Mouse (Mus musculus) adrenal gland, postnatal 10 days (tissue): ENCODE measurements around the gene Ptprcap. TPM values are rescaled to one million over a fixed set of nuclear protein-coding genes. Genes with fewer than 3 reads are reported as not detected.

Experiments
- DNase-seq: peaks from one replicate; pipeline ENCODE4 v3.0.0; 2021; ENCODE audit warnings: mixed read lengths
- total RNA-seq, 2 experiments: library from RNA; stranded (reverse); gene quantifications; 2 replicates each; pipeline ENCODE4 v1.2.3; 2021

Gene Ptprcap
- total RNA-seq, 2 experiments from 2014 or later: 11.5 to 14.0 TPM

DNA sequence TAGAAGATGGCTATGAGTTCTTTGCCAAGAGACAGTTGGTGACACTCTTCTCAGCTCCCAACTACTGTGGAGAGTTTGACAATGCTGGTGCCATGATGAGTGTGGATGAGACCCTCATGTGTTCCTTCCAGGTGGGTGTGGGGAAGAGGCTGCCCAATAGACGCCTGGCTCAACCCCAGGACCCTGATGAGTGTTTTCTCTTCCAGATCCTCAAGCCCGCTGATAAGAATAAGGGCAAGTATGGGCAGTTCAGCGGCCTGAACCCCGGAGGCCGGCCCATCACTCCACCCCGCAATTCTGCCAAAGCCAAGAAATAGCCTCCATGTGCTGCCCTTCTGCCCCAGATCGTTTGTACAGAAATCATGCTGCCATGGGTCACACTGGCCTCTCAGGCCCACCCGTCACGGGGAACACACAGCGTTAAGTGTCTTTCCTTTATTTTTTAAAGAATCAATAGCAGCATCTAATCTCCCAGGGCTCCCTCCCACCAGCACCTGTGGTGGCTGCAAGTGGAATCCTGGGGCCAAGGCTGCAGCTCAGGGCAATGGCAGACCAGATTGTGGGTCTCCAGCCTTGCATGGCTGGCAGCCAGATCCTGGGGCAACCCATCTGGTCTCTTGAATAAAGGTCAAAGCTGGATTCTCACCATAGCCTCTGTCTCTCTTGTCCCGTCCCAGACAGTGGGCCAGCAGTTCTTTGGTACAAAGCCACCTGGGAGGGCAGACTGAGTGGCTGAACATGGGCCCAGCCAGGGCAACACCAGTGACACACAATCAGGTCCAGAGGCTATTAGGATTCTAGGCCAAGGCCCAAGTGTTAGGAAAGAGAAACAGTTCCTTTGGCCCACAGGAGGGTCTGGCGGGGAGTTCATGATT lies 41.6 kb downstream of the Ptprcap start:
- DNase-seq: peak; percentile 61

DNA sequence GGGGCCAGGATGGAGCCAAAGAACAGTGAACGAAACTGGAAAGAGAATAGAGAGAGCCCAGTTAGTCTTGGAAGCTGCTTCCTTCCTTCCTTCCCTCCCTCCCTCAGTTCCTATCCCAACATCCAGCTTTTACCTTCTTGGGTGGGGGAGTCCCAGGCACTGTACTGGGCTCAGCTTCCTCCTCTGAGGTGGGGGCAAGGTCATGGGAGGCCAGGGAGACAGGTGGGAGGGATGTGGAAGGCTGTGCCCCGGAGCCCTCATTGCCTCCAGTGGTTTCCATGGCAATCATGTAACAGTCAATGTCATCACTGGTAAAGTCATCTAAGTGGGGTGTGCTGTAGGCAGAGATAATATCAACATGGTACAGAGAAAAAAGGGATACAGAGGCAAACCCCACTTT lies 42.6 kb downstream of the Ptprcap start:
- no peak for DNase-seq

DNA sequence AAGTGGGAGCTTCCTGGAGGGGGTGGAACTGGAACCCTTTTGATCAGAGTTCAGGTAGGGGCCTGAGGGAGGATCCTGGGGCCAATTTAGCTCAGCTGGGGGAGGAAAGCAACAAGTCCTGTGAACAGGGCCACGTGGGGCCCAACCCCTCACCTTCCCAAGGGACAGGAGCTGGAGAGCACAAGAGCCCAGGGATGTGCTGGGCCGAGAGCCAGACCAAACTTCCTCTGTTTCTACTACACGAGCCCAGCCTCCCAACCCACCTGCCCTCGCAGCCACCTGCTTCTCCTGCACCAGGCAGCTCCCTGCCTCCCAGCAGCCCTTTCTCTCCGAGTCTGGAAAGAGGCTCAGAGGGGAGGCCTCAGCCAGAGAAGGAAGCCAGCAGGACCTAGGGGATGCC lies 43.1 kb downstream of the Ptprcap start:
- peak; percentile 74 for DNase-seq

DNA sequence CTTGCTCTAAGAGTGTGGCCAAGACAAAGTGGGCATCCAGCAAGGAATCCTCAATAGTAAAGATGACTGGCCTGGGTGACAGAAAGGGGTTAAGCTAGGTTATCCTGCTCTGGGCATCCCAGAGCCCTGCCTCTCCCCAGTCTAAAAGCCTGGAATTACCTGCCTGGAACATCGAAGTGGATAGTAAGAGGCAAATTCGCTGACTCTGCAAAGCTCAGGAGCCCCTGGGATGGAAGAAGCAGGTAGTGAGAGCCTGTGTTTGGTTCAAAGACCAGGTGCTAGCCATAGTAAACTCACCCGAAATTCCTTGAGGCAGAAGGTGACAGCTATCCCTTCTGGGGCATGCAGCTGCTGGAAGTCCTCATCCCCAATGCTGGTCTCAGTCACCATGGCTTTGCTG lies 43.8 kb downstream of the Ptprcap start:
- DNase-seq: no peak

DNA sequence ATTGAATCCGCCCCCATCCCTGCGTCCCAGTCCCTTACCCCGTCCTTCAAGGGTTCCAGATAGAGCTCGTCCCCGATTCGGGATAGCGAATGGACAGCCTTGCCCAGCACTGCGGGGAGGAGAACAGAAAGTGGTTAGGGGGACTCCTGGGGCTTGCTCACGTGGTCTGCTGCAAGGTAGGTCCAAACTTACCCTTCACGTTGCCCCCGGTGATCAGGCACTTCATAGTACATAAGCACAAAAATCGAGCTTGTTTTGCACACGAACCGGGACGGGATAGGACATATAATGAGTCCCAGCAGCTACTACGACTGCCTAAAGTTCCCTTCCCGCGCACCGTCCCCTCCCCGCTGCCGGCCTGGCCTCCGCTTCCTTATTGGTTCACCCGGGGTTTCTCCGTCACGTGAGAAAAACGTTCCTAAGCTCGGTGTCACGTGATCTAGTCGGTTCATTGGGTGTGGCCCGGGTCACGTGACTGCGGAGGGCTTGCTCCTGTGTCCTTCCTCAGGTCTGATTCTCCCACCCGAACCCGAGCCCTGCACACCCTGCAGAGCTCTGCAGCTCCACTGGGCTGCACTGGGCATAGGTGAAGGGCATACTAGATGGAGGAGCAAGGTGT lies 48.0 kb downstream of the Ptprcap start, which contains the start of gene Rad9a:
TSS of gene Rad9a (minus strand) at position 372 of the 619 bp plus-strand sequence.
- DNase-seq: peak; percentile 96

DNA sequence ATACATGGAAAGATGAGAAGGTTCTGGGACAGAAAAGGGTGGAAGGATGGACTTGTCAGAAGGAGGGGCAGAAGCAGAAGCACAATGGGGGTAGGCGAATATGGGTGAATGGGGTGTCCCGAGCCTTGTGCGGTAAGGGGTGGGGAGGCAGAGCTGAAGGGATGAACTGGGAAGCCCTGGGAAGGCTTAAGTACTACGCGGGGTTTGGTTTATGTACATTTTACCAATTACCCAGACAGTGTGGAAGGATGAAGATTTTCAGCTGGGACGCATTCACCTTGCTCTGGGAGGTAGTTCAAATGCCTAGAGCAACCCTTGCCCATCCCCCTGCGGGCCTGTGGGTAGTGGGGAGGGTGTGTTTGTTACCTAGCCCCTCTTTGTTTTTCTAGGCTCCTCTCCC lies 48.7 kb downstream of the Ptprcap start:
- no peak for DNase-seq

DNA sequence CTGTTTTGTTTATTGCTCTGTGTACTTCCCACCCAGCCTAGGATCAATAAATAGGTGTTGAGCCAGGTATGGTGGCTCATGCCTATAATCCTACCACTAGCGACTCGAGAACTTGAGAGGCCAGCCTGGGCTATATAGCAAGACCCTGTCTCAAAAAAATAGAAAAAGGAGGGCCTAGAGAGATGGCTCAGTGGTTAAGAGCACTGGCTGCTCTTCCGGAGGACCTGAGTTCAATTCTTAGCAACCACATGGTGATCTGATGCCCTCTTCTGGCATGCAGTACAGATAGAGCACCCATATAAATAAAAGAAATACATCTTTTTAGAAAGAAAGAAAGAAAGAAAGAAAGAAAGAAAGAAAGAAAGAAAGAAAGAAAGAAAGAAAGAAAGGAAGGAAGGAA lies 49.7 kb downstream of the Ptprcap start:
- DNase-seq: no peak

DNA sequence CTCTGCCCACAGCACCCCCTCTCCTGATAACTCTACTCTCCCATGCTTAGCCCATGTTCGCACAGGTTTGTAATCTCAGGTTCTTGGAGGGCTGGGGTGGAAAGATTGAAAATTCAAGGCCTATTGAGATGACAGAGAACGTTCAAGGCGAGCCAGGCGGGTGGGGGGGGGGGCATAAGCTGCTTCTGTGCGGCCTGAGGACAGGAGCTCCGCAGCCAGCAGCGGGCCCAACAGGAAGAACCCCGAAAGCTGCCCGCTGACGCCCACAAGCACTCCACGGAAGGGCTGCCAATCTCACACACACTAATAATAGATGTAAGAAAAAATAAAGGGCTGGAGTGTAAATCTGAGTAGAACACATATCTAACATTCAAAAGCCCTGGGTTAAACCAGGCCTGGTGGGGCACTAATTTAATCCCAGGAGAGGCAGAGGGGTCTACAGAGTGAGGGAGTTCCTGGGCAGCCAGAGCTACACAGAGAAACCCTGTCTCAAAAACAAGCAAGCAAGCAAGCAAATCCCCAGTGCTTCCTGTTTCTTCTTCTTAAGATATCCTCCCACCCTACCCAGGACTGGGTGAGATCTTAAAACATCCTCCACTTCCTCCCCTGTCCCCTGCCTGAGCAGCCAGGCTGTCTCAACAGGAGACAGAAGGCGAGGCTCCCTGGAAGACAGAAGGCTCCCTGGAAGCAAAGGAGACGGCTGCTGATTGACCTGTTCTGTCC lies 50.4 kb downstream of the Ptprcap start:
- DNase-seq: no peak

DNA sequence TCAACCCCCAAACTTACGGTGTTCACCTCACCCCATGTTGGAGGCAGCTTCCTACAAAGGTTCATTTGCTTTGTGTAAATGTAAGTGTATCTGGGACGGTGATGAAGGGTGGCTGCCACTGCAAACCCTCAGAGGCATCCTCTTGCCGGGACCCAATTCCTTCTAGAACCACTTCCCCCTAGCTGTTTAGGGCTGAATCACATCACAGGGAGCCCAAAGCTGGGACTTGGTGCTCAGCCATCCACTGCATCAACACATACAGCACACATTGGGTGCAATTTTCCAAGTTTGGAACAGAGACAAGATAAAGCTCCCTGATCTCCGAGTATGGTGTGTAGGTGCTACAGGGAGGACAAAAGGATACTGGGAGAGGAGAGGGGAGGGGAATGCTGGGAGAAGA lies 51.5 kb downstream of the Ptprcap start:
- no peak for DNase-seq

Other genes with a start within 250 kb of the Ptprcap start
- gene Tcirg1, start 246.5 kb upstream of the Ptprcap start, total RNA-seq: 10 to 100 TPM; 40.7 to 52.9 TPM
- 100 to 1,000 TPM; 409 to 436 TPM for gene Ndufs8, start 240.8 kb upstream of the Ptprcap start, total RNA-seq
- gene Aldh3b1, start 223.8 kb upstream of the Ptprcap start, total RNA-seq: 10 to 100 TPM; 50.9 to 71.0 TPM
- 10 to 100 TPM; 42.5 to 47.5 TPM for gene Unc93b1, start 218.4 kb upstream of the Ptprcap start, total RNA-seq
- gene Aldh3b3, start 195.0 kb upstream of the Ptprcap start, total RNA-seq: under 1 TPM; 0.63 to 0.76 TPM
- gene Aldh3b2, start 181.3 kb upstream of the Ptprcap start, total RNA-seq: 10 to 100 TPM in 1 of 2 experiments, 1 to 10 TPM in 1; 8.9 to 11.2 TPM
- gene Acy3, start 167.0 kb upstream of the Ptprcap start, total RNA-seq: 10 to 100 TPM; 32.0 to 33.3 TPM
- gene Tbx10, start 160.9 kb upstream of the Ptprcap start, total RNA-seq: not detected
- gene Nudt8, start 153.0 kb upstream of the Ptprcap start, total RNA-seq: 10 to 100 TPM; 39.4 to 40.5 TPM
- 1 to 10 TPM in 1 of 2 experiments, under 1 TPM in 1; 0.72 to 1.9 TPM for gene Gm49405, start 153.0 kb upstream of the Ptprcap start, total RNA-seq
- gene Doc2g, start 150.3 kb upstream of the Ptprcap start, total RNA-seq: 1 to 10 TPM; 1.3 to 3.0 TPM
- gene Ndufv1, start 140.8 kb upstream of the Ptprcap start, total RNA-seq: 100 to 1,000 TPM; 683 to 759 TPM
- gene Gstp1, start 115.6 kb upstream of the Ptprcap start, total RNA-seq: 100 to 1,000 TPM; 270 to 316 TPM
- 10 to 100 TPM; 34.9 to 50.2 TPM for gene Gstp2, start 107.6 kb upstream of the Ptprcap start, total RNA-seq
- 10 to 100 TPM; 42.6 to 90.1 TPM for gene Gstp3, start 94.0 kb upstream of the Ptprcap start, total RNA-seq
- under 1 TPM in 1 of 2 experiments, not detected in 1; 0.63 TPM for gene Cabp2, start 72.0 kb upstream of the Ptprcap start, total RNA-seq
- 10 to 100 TPM; 56.3 to 64.1 TPM for gene Cdk2ap2, start 56.4 kb upstream of the Ptprcap start, total RNA-seq
- 10 to 100 TPM; 59.7 to 75.1 TPM for gene Pitpnm1, start 53.6 kb upstream of the Ptprcap start, total RNA-seq
- gene Aip, start 27.7 kb upstream of the Ptprcap start, total RNA-seq: 10 to 100 TPM; 71.5 to 73.4 TPM
- gene Gpr152, start 13.8 kb upstream of the Ptprcap start, total RNA-seq: not detected
- 1 to 10 TPM in 1 of 2 experiments, under 1 TPM in 1; 0.69 to 1.9 TPM for gene Cabp4, start 9.6 kb upstream of the Ptprcap start, total RNA-seq
- gene Coro1b, start 5.0 kb upstream of the Ptprcap start, total RNA-seq: 100 to 1,000 TPM; 185 to 193 TPM
- gene Rps6kb2, start 9.8 kb downstream of the Ptprcap start, total RNA-seq: 10 to 100 TPM; 26.5 to 38.2 TPM
- gene Carns1, start 21.9 kb downstream of the Ptprcap start, total RNA-seq: 1 to 10 TPM; 4.8 to 8.8 TPM
- 1 to 10 TPM; 4.2 to 6.6 TPM for gene Tbc1d10c, start 37.7 kb downstream of the Ptprcap start, total RNA-seq
- gene Ppp1ca, start 38.5 kb downstream of the Ptprcap start, total RNA-seq: 100 to 1,000 TPM; 411 to 414 TPM
- 10 to 100 TPM in 1 of 2 experiments, 1 to 10 TPM in 1; 7.4 to 10.8 TPM for gene Rad9a, start 48.1 kb downstream of the Ptprcap start, total RNA-seq
- gene Clcf1, start 60.6 kb downstream of the Ptprcap start, total RNA-seq: 1 to 10 TPM; 8.3 to 9.8 TPM
- gene AC109138.7, start 60.8 kb downstream of the Ptprcap start, total RNA-seq: not detected
- 10 to 100 TPM; 34.7 to 35.6 TPM for gene Pold4, start 78.3 kb downstream of the Ptprcap start, total RNA-seq
- gene Ssh3, start 115.6 kb downstream of the Ptprcap start, total RNA-seq: 10 to 100 TPM; 16.8 to 21.9 TPM
- gene Ankrd13d, start 129.5 kb downstream of the Ptprcap start, total RNA-seq: 1 to 10 TPM; 3.5 to 8.5 TPM
- gene Grk2, start 152.6 kb downstream of the Ptprcap start, total RNA-seq: 10 to 100 TPM; 46.3 to 54.8 TPM
- gene Kdm2a, start 244.7 kb downstream of the Ptprcap start, total RNA-seq: 10 to 100 TPM; 67.7 to 84.7 TPM